Mouse (Mus musculus) left cerebral cortex, adult 18-20 months (tissue): Measurements from ENCODE around the gene Kank1. TPM values are rescaled to one million over a fixed set of nuclear protein-coding genes. Genes with fewer than 3 reads are reported as not detected.

ENCODE experiments used
- DNase-seq, 2 experiments: peaks; one replicate each; pipeline ENCODE4 v3.0.0; 2021 to 2022; ENCODE audit warnings: low spot score in 2 of 2, mixed read lengths in 1 of 2
- total RNA-seq, 2 experiments: library from RNA; stranded (reverse); gene quantifications; 2 replicates each; pipeline ENCODE4 v1.2.3; 2021

Kank1 gene
- total RNA-seq, 2 experiments from 2014 or later: 13.4 to 13.6 TPM

DNA sequence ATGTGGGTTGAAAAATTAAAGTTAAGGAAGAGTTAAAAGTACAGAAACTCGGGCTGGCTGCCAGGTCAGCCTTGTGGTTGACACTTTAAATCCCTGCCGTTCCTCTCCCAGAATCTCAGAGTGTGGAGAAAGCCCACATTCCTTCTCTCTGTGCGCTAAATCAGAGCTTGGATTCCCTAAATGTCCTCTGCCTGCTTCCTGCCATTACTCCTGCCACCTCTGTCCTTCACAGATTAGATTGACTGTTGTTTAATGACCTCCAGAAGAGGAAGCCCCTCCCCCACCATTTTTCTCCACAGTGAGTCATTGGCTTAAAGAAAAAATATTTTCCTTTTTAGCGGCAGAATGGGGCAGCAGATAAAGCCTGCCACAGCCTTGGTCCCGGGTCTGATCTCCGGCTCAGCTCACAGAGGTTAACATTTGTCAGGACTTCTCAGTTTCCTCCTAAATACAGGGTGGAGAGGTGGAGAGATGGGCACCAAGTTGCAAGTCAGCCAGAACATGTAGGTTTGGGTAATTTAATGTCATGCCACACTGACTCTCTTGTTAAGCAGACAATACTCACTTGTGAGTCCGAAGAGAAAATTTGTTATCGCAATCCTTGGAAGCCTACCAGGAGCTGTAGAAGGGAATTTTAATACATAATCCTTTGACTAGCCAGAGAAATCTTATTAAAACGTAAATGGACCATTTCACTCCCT lies 162.9 kb downstream of the Kank1 start:
- no peak for DNase-seq

DNA sequence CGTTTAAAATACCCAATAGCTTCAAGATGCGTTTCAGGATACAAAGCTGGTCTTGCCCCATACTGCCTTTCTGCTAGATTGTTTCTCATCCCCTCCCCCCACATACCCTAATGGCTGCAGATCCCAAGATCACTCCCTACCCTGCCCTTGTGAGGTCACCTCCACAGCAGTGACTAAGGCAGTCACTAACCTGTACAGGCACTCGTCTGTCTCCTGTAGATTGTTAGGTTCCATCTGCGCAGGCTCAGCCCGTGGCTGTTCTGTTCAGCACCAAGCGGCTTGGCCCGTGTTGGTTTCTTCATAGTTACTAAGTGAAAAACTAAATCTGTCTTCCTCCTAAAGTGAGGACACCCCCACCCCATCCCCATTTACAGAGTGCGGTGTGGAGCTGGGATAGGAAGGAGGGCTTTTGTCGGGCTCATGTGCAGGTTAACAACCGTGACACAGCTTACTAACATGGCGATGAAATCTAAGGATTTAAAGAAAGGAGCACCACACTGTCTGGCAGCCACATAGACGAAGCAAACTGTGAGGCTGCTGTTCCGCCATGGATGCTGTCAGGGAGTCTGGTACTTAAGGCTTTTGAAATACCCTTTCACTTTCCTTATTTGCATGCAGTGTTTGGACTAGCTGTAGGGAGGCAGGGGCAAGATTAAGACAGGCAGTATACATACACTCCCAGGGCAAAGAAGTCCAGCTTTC lies 163.6 kb downstream of the Kank1 start:
- DNase-seq: no peak

DNA sequence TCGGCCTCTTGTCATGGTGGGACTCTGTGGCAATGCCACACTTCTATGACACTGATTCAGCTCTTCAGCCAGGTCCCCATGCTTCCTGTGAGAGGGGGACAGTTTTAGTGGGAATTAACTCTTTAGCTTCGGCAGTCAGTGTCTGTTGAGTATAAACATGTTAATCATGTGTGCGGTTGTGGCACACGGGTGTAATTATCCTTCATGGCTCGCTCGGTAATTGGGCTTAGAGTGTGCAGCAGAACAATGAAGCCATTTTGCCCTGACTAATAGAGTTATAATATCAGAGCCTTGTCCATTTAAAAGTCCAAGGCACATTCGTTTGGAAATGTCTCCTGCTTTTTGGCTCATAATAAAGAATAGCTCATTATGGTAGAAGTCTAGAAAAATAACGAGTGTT lies 164.7 kb downstream of the Kank1 start:
- no peak for DNase-seq

- no peak for DNase-seq
Observed at GRCm38 (mm10) chr19:25404163-25404562, 167.4 kb downstream of the Kank1 start.

GRCm38 (mm10) chr19:25405987-25406386 lies 169.2 kb downstream of the Kank1 start:
- DNase-seq: no peak

- DNase-seq: peak; percentile 46 to 61
Observed at GRCm38 (mm10) chr19:25406481-25407184, 169.9 kb downstream of the Kank1 start.

DNA sequence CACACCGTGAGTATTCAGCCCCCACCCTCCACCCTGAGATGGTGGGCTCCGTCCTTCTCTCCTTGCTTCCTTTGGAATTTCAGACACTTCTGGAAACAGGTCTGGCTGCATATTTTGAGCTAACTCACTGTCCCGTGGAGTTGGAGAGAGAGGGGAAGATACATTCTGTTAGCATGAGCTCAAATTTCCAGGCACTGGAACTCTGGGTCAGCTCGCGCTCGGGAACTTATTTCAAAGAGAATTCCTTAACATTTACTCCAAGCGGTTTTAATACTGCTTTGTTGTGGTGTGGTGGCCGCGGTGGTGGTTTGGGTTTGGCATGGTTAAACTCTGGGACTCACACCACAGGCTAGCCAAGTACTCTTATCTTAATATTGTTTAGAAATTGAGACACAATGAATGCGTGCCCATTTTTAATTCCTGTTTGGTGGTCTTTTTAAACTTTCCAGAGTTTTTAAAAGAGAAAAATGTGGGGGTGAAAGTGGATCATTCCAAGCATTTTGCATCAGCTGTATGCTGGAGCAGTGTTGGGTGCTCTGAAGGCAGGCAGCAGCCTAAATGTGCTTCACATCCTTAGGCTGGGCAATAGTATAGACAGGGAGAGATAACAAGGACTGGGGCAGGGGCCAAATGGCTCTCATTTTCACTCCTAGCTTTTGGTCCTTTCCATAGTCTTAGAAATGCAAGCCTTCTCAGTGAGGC lies 170.6 kb downstream of the Kank1 start:
- DNase-seq: no peak

- DNase-seq: no peak
Observed at GRCm38 (mm10) chr19:25407887-25408236, 171.1 kb downstream of the Kank1 start.

DNA sequence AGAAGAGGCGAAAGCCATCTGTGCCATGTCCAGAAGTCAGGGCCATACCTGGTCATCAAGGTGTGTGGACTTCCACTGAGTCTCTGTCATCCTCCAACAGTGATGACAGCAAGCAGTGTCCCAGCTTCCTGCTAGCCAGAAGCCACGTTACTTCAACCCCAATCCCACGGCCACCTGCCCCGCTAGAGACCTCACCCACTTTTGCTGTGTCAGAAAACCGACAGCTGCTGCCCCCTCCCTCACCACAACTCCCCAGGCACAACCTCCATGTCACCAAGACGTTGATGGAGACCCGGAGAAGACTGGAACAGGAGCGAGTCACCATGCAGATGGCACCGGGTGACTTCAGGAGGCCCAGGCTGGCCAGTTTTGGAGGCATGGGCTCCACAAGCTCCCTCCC lies 172.5 kb downstream of the Kank1 start:
- DNase-seq: no peak

DNA sequence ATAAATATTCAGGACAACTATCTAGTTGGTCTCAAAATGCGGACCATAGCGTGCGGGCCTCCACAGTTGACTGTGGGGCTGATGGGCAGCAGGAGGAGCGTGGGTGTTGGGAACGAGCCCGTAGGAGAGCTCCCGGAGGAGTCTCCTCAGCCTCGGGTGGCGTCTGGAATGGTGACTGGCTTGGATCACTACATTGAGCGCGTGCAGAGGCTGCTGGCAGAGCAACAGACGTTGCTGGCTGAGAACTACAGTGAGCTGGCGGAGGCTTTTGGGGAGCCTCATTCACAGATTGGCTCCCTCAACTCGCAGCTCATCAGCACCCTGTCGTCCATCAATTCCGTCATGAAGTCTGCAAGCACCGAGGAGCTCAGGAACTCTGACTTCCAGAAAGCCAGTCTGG lies 174.6 kb downstream of the Kank1 start:
- DNase-seq: peak; percentile 11 to 41

DNA sequence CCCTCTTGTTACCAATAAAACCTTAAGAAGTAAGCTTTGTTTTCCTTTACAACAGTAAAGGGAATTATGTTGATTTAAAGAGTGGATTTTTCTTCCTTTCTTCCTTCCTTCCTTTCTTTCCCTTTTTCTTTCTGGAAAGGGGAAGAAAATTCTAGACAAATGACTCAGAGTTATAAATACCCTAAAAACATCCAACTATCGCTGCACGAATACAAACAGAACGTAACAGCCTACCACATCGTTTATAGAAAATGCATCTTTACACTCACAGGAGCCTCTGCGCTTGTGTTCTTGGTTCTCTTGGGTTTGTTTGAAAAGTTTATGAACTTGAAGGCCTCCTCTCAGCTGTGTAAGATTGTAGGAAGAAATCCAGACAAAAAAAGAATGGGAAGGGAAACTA lies 178.7 kb downstream of the Kank1 start:
- DNase-seq: no peak

DNA sequence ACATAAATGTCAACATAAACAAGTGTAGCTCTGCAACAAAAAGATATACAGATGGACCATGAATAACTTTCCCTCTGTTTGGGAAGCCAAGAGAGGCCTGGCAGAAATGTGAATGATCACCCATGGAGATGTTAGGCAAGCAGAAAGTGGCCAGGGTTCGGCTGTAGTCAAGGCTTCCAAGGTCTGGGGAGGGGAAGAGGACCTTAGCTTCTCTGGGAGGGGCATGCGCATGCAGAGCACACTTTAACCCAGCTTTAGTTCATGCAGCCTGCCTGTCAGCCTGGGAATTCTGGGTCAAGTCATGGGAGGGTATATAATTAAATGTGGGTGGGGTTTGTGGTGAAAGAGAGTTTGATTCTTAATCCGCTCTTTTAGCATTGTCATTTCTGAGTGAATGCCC lies 180.9 kb downstream of the Kank1 start:
- no peak for DNase-seq

GRCm38 (mm10) chr19:25419983-25420382 lies 183.2 kb downstream of the Kank1 start:
- peak in 1 of 2 experiments; percentile 20 for DNase-seq

DNA sequence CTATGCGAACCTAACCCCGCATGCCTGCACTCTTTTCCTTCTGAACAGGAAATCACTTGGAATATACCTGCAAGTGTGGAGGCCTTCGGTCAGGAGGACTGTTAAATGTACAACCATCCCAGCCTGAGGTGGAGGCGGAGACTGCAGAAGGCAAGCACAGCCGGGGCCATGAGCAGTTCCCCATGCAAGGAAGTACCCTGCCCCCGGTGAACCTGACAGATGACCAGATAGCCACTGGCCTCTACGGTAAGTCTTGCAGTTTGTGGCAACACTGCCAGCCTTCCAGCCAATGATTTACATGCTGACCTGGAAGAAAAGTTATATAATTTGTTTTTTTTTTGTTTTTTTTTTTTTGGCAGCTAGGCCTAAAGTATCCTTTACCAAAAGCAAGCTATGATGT lies 185.3 kb downstream of the Kank1 start:
- no peak for DNase-seq

- no peak for DNase-seq
Observed at GRCm38 (mm10) chr19:25423371-25423770, 186.6 kb downstream of the Kank1 start.

DNA sequence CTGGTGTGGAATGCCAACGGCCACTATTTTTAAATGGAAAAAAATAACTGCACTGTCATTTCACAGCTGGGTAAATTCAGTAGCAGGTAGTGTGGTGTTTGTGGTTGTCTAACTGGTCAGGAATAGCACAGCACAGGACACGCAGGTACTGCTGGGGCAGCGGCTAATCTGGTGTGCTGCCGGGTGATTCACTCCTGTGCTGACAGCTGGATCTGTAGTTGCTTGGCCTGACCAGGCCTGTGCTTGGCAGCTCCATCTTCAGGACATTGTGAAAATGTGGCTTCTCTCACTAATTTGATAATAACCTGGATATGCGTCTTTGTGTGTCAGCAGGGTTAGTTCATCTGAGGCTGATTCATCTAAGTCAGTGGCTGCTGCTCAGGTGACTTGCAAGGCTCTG lies 189.7 kb downstream of the Kank1 start:
- DNase-seq: no peak

DNA sequence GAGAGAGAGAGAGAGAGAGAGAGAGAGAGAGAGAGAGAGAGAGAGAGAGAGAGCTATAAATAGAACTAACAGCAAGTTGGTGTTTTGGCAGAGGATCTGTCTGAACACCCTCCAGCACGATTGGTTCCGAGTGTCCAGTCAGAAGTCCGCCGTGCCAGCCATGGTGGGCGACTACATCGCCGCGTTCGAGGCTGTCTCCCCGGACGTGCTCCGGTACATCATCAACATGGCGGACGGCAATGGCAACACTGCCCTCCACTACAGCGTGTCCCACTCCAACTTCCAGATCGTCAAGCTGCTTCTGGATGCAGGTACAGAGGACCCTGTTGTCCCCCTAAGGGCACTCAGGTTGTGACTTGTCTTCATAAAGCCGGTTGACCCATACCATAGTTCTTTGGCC lies 191.1 kb downstream of the Kank1 start:
- DNase-seq: no peak

GRCm38 (mm10) chr19:25428338-25428962 lies 191.7 kb downstream of the Kank1 start:
- DNase-seq: no peak

GRCm38 (mm10) chr19:25431431-25431830 lies 194.7 kb downstream of the Kank1 start:
- no peak for DNase-seq

DNA sequence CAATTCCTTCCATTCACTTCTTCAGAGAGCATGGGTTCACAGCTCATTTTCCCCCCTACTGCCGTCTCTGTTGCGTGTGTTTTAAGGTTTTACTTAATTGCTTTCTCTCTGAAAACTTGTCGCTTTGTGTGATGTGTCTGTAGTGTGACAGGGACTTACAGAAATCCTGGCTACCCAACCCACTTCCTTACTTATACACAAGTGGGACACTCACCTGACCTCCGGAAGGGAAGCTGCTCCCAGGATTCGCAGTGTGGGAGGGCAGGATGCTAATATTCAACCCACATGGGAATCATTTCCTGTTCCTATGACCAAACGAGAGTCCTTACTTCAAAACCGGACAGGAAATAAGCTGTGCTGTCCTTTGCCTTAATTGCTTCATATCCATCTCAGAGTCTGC lies 195.1 kb downstream of the Kank1 start:
- no peak for DNase-seq

GRCm38 (mm10) chr19:25433169-25433690 lies 196.5 kb downstream of the Kank1 start:
- DNase-seq: peak in 1 of 2 experiments; percentile 15
